Mouse (Mus musculus) G1E-ER4 (cell line): ENCODE data around the gene Syngr1. TPM values are rescaled to one million over a fixed set of nuclear protein-coding genes. Genes with fewer than 3 reads are reported as not detected.

Experiments
- GATA1 ChIP-seq: IDR thresholded peaks from one replicate; pipeline ENCODE4 v1.8.0; 2012; ENCODE audit warnings: low read length, inconsistent platforms
- polyA plus RNA-seq: library from polyadenylated mRNA; stranded (reverse); fragments of >175 nt; gene quantifications from 2 replicates; pipeline ENCODE4 v1.2.3, GENCODE M21; 2012

Syngr1 gene
- polyA plus RNA-seq, 1 experiment: 94.8 TPM

- peak; percentile 85 for TF ChIP-seq GATA1
These were observed 25.0 kb downstream of the Syngr1 start for GRCm38 (mm10) chr15:80115866-80116794.

- no peak for TF ChIP-seq GATA1
These were observed 26.0 kb downstream of the Syngr1 start for GRCm38 (mm10) chr15:80117154-80117553.

- no peak for TF ChIP-seq GATA1
These were observed 27.9 kb downstream of the Syngr1 start for GRCm38 (mm10) chr15:80119076-80119475.

GRCm38 (mm10) chr15:80121721-80122325 is 30.7 kb downstream of the Syngr1 start:
- no peak for TF ChIP-seq GATA1

- no peak for TF ChIP-seq GATA1
These were observed 33.5 kb downstream of the Syngr1 start for GRCm38 (mm10) chr15:80124651-80125050.

GRCm38 (mm10) chr15:80127191-80127590 is 36.1 kb downstream of the Syngr1 start:
- no peak for TF ChIP-seq GATA1

- no peak for TF ChIP-seq GATA1
These were observed 38.8 kb downstream of the Syngr1 start for GRCm38 (mm10) chr15:80129982-80130381.

- peak; percentile 84 for TF ChIP-seq GATA1
These were observed 39.6 kb downstream of the Syngr1 start for GRCm38 (mm10) chr15:80130689-80131088.

GRCm38 (mm10) chr15:80131421-80131820 is 40.3 kb downstream of the Syngr1 start:
- no peak for TF ChIP-seq GATA1

- TF ChIP-seq GATA1: no peak
These were observed 41.3 kb downstream of the Syngr1 start for GRCm38 (mm10) chr15:80132452-80132851.

- no peak for TF ChIP-seq GATA1
These were observed 42.0 kb downstream of the Syngr1 start, which contains the start of gene Tab1 for GRCm38 (mm10) chr15:80132993-80133586. Gene Tab1 (plus strand): TSS chr15:80133127.

- TF ChIP-seq GATA1: no peak
These were observed 42.7 kb downstream of the Syngr1 start for GRCm38 (mm10) chr15:80133682-80134449.

GRCm38 (mm10) chr15:80134450-80134847 is 43.3 kb downstream of the Syngr1 start:
- TF ChIP-seq GATA1: no peak

GRCm38 (mm10) chr15:80135499-80135898 is 44.4 kb downstream of the Syngr1 start:
- TF ChIP-seq GATA1: no peak

- no peak for TF ChIP-seq GATA1
These were observed 45.5 kb downstream of the Syngr1 start for GRCm38 (mm10) chr15:80136645-80137044.
